Mouse (Mus musculus) testis, postnatal 10 days (tissue): ENCODE measurements around the gene Ugt1a9.

Experiments used
- DNase-seq: peaks from one replicate; pipeline ENCODE4 v3.0.0; 2021; ENCODE audit warnings: low spot score

The Ugt1a9 gene

GRCm38 (mm10) chr1:88260114-88260513, 189.5 kb downstream of the Ugt1a9 start:
- DNase-seq, result peak; percentile 88

GRCm38 (mm10) chr1:88260604-88261377, 190.2 kb downstream of the Ugt1a9 start:
- no peak for DNase-seq

DNA sequence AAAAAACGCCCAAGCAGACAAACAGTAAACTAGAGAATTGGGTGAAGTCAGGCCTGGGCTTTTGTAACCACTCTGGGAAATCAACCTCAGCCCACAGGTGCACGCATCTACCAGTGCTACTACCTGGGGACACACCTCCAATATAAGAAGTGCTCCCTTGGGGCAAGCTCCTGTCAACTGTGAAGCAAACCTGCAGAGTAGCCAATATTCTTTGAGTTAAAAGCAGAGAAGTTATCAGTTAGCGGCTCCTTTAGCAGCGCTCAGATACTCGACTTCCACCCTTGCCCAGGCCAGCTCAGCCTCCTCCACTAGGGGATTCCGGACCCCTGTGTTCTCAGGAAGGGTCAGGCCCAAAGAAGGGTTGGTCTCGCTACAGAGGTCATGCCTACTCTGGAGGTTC, 191.1 kb downstream of the Ugt1a9 start:
- no peak for DNase-seq

DNA sequence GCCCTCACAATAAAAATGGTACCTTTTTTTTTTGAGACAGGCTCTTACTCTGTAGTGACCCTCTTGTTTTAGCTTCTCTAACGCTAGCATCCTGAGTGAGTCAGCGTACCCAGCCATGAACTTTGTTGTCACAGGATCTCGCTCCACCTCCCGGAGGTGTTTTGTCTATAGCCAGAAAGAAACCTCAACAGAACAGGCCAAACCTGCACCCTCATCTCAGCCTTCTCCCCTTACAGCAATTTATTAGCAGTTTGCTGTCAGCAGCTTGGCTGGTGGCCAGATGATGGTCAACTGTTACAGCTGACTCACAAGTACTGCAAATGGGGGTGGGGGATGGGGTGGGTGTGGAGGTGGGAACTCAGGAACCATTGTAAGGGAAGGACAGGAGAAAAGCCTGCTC, 191.7 kb downstream of the Ugt1a9 start:
- DNase-seq, result peak; percentile 85

- DNase-seq, result no peak
These were observed 192.4 kb downstream of the Ugt1a9 start for GRCm38 (mm10) chr1:88262961-88263360.

DNA sequence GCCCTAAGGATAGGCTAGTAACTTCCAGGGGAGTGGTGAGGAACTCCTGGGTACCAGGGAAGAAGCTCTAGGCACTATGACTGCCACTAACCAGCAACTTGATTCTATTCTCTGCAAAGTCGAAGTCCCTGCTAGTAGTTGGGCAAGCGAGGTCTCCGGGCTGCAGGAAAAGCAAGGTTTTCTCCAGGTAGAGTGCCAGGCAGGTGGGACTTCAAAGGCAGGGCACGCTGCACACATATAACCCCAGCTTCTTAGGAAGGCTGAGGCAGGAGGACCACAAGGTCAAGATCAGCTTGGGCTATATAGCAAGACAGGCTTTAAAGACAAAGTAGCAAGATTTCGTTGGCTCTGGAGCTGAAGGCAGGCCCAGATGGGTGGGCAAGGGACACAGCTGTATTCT, 193.2 kb downstream of the Ugt1a9 start:
- no peak for DNase-seq

- no peak for DNase-seq
These were observed 193.8 kb downstream of the Ugt1a9 start for GRCm38 (mm10) chr1:88264237-88264868.

DNA sequence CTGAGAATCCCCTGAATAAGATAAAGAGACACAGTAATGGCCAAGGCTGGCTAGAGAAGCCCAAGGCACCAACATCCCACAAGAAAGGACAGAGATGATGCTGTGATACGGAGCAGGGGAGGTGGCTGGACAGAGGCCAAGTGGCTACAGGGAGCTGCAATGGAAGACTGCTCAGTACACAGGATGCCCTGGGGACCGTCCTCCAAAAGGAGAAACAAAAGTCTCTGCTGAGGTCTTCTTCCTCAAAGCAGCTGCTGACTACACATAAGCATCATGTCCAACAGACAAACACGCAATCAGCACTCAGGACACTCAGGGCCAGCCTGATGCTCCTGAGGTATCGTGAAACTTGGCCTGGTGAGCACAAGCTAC, 194.3 kb downstream of the Ugt1a9 start:
- peak; percentile 87 for DNase-seq

- DNase-seq, result no peak
These were observed 195.5 kb downstream of the Ugt1a9 start for GRCm38 (mm10) chr1:88266123-88266522.

DNA sequence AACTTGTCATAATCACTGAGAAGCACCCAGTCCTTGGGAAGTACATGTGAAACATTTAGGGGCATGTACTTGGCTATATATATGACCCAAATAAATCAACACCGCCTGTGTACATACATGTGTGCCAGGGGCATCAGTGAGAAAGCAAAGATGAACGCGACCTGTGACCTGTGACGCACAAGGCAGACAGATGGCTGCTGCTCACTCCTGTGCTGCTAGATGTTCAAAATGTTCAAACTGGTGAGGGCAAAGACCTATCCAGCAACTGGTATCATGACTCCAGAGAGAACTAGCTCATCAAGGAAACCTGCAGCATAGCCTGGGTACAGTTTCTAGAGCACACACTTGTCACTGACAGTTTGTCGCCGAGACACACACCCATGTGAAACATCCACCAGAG, 196.9 kb downstream of the Ugt1a9 start:
- DNase-seq, result no peak

GRCm38 (mm10) chr1:88268070-88268469, 197.5 kb downstream of the Ugt1a9 start:
- DNase-seq, result peak; percentile 59
